Mouse (Mus musculus): ENCODE results near the gene Zfp704.

Gene Zfp704

GRCm38 (mm10) chr3:9557778-9558560, 51.9 kb downstream of the Zfp704 start:
- DNase-seq (ENCODE audit: low spot score in 2 of 2), result no peak

- DNase-seq (ENCODE audit: low spot score in 2 of 2), result no peak
Observed at GRCm38 (mm10) chr3:9556137-9556536, 53.7 kb downstream of the Zfp704 start.

- DNase-seq (ENCODE audit: low spot score in 2 of 2), result no peak
Observed at GRCm38 (mm10) chr3:9554916-9555315, 55.0 kb downstream of the Zfp704 start.

- DNase-seq (ENCODE audit: low spot score in 2 of 2), result no peak
Observed at GRCm38 (mm10) chr3:9552332-9552731, 57.6 kb downstream of the Zfp704 start.

- no peak for DNase-seq (ENCODE audit: low spot score in 2 of 2)
Observed at GRCm38 (mm10) chr3:9550930-9551329, 59.0 kb downstream of the Zfp704 start.

- no peak for DNase-seq (ENCODE audit: low spot score in 2 of 2)
Observed at GRCm38 (mm10) chr3:9549815-9550214, 60.1 kb downstream of the Zfp704 start.

- no peak for DNase-seq (ENCODE audit: low spot score in 2 of 2)
Observed at GRCm38 (mm10) chr3:9548188-9548587, 61.7 kb downstream of the Zfp704 start.

GRCm38 (mm10) chr3:9546882-9547620, 62.8 kb downstream of the Zfp704 start:
- DNase-seq (ENCODE audit: low spot score in 2 of 2), result no peak

- DNase-seq (ENCODE audit: low spot score in 2 of 2), result no peak
Observed at GRCm38 (mm10) chr3:9544421-9544820, 65.5 kb downstream of the Zfp704 start.

- no peak for DNase-seq (ENCODE audit: low spot score in 2 of 2)
Observed at GRCm38 (mm10) chr3:9543916-9544315, 66.0 kb downstream of the Zfp704 start.

GRCm38 (mm10) chr3:9543463-9543862, 66.4 kb downstream of the Zfp704 start:
- DNase-seq (ENCODE audit: low spot score in 2 of 2), result no peak

GRCm38 (mm10) chr3:9541561-9541960, 68.3 kb downstream of the Zfp704 start:
- DNase-seq (ENCODE audit: low spot score in 2 of 2), result no peak

- no peak for DNase-seq (ENCODE audit: low spot score in 2 of 2)
Observed at GRCm38 (mm10) chr3:9538510-9538909, 71.4 kb downstream of the Zfp704 start.

- no peak for DNase-seq (ENCODE audit: low spot score in 2 of 2)
Observed at GRCm38 (mm10) chr3:9537889-9538288, 72.0 kb downstream of the Zfp704 start.

GRCm38 (mm10) chr3:9530097-9530780, 79.6 kb downstream of the Zfp704 start:
- DNase-seq (ENCODE audit: low spot score in 2 of 2), result no peak

GRCm38 (mm10) chr3:9524429-9524828, 85.5 kb downstream of the Zfp704 start:
- DNase-seq (ENCODE audit: low spot score in 2 of 2), result no peak

- no peak for DNase-seq (ENCODE audit: low spot score in 2 of 2)
Observed at GRCm38 (mm10) chr3:9523081-9523932, 86.6 kb downstream of the Zfp704 start.

GRCm38 (mm10) chr3:9522009-9522408, 87.9 kb downstream of the Zfp704 start:
- no peak for DNase-seq (ENCODE audit: low spot score in 2 of 2)

- no peak for DNase-seq (ENCODE audit: low spot score in 2 of 2)
Observed at GRCm38 (mm10) chr3:9520728-9521054, 89.2 kb downstream of the Zfp704 start.

- no peak for DNase-seq (ENCODE audit: low spot score in 2 of 2)
Observed at GRCm38 (mm10) chr3:9520051-9520727, 89.7 kb downstream of the Zfp704 start.

- DNase-seq (ENCODE audit: low spot score in 2 of 2), result no peak
Observed at GRCm38 (mm10) chr3:9519491-9519890, 90.4 kb downstream of the Zfp704 start.

All from spleen, postnatal 14 days (tissue).